Mouse (Mus musculus) Patski (cell line): ENCODE results near the gene Cacna2d2. TPM values are rescaled to one million over a fixed set of nuclear protein-coding genes. Genes with fewer than 3 reads are reported as not detected.

Experiments
- ATAC-seq: fragments of 100-300 bp; one replicate; pipeline ENCODE4 v1.8.0; 2021
- CTCF ChIA-PET: fragments of 350-600 bp; sonication (Branson Sonifier 250); formaldehyde crosslinking; loops from one replicate; lab custom pipeline; 2022; ENCODE audit warnings: inconsistent platforms; lab: Charles Lee
- POLR2A ChIA-PET: fragments of 350-600 bp; sonication (Branson Sonifier 250); formaldehyde crosslinking; loops from one replicate; lab custom pipeline; 2022; ENCODE audit warnings: antibody characterized with exemption, inconsistent platforms; lab: Charles Lee
- DNase-seq: peaks from one replicate; pipeline ENCODE4 v3.0.0-alpha.2; 2011; ENCODE audit warnings: low read depth, low spot score
- H3K27me3 ChIP-seq: fragments of 371-371 bp; one replicate; pipeline ENCODE4 v1.5.1; 2021
- CTCF ChIP-seq: fragments of 100-300 bp; IDR thresholded peaks from one replicate; pipeline ENCODE4 v1.5.1; 2021
- in situ Hi-C: fragments of 300-500 bp; cut with MboI; formaldehyde crosslinking; loops from 3 replicates; pipeline ENCODE4 v1.11.1; 2018; ENCODE audit warnings: low pct_unique_long_range_greater_than_20kb, mixed read lengths
- polyA plus RNA-seq: library from polyadenylated mRNA; unstranded; gene quantifications from one replicate; pipeline ENCODE4 v1.2.3, GENCODE M21; 2021

Gene Cacna2d2
- polyA plus RNA-seq, 1 experiment from 2014 or later, result 0.01 TPM

DNA sequence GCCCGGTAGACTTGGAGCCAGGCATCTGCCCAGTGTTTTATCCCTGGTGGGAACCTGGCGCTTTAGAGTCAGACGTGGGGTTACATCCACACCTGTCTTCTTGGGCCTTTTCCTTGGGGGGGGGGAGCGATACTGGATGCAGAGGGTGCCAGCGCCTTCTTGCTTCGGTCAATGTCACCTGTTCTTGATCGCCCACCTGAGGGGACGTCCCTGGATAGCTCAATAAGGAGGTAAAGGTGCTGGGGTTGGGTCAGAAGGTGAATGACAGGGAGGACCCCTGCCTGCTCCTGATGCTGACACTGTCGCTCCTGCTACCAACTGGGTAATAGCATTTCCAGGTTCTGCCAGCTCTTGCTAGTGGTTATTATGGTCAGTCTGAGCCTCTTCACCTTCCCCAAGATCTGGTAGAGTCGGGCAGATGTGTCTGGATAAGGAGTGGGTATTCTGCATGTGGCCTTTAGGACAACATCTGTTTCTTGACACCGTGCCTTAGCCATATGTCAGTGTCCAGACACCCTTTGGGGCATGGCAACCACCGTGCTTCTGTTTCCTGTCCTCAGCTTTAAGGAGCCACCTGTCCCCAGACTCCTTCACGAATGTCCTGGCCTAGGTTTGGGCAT is 1.4 kb downstream of the Cacna2d2 start:
- CTCF ChIA-PET, result no interaction called here
- peaks cover 42% of the 10 kb centered on the region for H3K27me3 ChIP-seq
- DNase-seq, result no peak
- in situ Hi-C loops, result no loop called here
- POLR2A ChIA-PET, result no interaction called here
- no peak for ATAC-seq
- TF ChIP-seq CTCF, result no peak

DNA sequence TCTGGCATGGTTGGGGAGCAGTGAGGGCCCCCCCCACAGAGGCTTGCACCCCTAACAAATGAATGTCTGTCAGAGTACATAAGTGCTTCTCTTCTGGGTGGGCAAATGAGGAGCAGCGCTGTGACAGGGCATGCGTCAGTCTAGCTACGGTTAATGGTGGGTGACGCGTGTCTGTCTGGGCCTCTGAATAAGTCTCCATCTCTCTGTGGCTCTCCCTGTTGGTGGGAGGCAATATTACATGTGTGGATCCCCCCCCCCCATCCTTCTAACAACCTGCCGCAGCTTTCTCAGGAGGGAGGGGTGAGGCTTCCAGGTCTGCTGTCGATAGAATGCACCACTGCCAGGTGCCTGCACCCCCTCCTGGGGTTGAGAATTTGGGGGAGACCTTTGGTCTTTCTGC is 3.7 kb downstream of the Cacna2d2 start:
- H3K27me3 ChIP-seq, result peaks cover 44% of the 10 kb centered on the region
- ChIA-PET POLR2A (no interaction called here), CTCF (no interaction called here)
- in situ Hi-C loops, result no loop called here
- no peak for TF ChIP-seq CTCF
- ATAC-seq (no peak), DNase-seq (no peak)

DNA sequence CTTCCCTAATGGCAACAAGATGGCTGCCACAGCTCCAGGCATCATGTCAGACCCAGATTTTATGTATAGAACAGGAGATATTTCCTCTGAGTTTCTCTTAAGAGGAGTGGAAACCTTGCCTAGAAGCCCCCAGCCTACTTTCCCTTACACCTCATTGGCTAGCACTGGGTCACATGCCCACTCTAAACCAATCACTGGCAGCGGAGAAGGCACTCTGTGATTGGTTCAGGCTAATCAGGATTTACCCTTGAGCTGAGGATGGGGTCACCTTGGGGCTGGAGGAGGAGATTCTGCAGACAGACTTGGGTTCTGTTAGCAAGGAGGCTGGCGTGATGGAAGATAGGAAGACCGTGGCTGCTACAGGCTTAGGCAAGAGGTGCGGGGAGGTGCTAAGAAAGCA is 10.0 kb downstream of the Cacna2d2 start:
- no peak for TF ChIP-seq CTCF
- CTCF ChIA-PET, result no interaction called here
- no peak for DNase-seq
- ATAC-seq, result no peak
- H3K27me3 ChIP-seq, result peaks cover 38% of the 10 kb centered on the region
- POLR2A ChIA-PET, result no interaction called here
- in situ Hi-C loops, result no loop called here

DNA sequence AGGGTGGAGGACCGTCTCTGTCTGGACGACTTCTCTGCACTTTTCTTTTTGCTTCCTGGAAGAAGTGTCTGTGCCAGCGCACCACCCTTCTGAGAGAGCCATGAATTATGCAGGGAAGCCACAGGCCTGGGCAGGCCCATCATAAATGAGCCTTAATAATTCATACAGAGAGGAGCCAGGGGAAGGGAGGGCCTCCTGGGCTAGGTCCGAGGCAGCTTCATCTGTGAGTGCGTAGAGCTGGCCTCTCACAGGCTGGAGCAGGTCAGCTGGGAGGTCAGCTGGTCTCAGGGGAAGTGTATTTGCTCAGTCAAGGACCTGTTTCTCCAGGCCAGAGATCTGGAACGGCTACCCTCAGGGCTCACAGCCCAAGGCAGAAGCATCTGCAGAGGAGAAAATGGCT is 17.7 kb downstream of the Cacna2d2 start:
- ChIA-PET POLR2A (no interaction called here), CTCF (no interaction called here)
- ATAC-seq (no peak), DNase-seq (no peak)
- TF ChIP-seq CTCF, result no peak
- H3K27me3 ChIP-seq, result peaks cover 33% of the 10 kb centered on the region
- in situ Hi-C loops, result no loop called here

DNA sequence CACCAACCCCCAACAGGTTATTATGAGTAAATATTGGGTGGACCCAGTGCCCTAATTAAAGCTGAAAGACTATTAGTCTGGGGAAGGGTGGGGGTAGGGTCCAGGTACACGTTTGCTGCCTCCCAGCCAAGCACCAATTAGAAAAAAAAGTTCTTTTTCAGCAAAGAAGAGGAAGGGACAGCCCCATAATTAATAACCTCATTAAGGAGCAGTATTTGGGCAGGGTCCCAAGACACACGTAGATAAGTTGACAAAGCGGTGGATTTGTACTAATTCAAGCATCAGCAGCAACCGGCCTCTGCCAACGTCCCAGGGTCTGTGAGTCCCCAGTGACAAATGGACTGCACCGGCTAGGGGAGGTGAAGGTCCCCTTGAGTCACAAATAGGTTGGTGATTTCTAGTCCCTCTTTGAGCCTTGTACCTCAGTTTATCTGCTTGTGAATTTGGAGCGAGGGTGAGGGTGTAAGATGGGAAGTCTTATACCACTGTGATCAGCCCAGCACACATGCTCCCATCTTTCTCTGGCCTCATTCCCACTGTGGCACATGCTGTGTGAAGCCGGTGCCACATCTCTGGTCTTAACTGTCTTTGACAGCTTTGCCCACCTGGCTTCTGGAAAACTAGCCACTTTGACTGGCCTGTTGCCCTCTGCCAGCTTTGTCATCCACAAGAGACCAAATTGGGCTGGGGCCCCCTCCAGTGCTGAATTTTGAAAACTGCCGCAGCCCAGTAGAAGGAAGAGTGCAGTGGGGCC is 20.3 kb downstream of the Cacna2d2 start:
- ChIA-PET CTCF (no interaction called here), POLR2A (no interaction called here)
- in situ Hi-C loops, result no loop called here
- H3K27me3 ChIP-seq, result peaks cover 41% of the 10 kb centered on the region
- DNase-seq (no peak), ATAC-seq (no peak)
- TF ChIP-seq CTCF, result no peak

DNA sequence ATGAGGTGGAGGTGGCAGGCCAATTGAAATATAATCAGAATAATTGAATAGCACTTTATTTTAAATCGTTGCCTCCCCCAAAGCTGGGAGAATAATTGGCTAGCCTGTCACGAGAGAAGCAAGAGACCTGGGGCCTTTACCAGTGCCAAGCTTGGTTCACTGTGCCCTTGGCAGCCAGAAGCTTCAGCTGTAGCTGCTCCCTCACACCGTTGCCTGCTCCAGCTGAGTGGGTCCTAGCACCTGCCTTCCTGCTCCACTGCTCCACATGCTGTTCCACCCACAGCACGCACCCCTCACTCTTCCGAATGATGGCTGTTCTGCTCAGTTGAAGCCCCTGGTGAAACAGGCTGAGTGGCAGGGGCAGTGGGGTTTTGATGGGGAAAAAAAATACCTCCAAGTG is 21.5 kb downstream of the Cacna2d2 start:
- DNase-seq (no peak), ATAC-seq (no peak)
- peaks cover 53% of the 10 kb centered on the region for H3K27me3 ChIP-seq
- no peak for TF ChIP-seq CTCF
- ChIA-PET CTCF (no interaction called here), POLR2A (no interaction called here)
- in situ Hi-C loops, result no loop called here

DNA sequence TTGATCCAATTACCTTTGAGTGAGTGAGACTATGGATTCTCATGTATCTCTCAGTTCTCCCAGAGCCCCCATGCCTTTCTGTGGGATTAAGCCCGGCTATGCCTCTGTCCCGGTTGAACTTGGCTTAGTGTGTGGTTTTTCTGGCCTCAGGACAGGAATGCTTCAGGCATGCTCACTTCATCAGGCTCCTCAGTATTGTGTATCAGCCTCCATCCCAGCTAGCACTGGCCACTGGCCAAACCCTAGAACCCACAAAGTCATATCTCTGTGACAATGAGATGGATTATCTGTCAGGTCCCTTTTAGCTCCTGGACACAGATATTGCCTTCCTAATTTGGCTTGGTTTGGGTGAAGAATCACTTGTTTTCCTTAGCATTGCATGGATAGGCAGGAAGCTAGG is 23.5 kb downstream of the Cacna2d2 start:
- ChIA-PET POLR2A (no interaction called here), CTCF (no interaction called here)
- TF ChIP-seq CTCF, result no peak
- in situ Hi-C loops, result no loop called here
- DNase-seq (no peak), ATAC-seq (no peak)
- H3K27me3 ChIP-seq, result peaks cover 49% of the 10 kb centered on the region

DNA sequence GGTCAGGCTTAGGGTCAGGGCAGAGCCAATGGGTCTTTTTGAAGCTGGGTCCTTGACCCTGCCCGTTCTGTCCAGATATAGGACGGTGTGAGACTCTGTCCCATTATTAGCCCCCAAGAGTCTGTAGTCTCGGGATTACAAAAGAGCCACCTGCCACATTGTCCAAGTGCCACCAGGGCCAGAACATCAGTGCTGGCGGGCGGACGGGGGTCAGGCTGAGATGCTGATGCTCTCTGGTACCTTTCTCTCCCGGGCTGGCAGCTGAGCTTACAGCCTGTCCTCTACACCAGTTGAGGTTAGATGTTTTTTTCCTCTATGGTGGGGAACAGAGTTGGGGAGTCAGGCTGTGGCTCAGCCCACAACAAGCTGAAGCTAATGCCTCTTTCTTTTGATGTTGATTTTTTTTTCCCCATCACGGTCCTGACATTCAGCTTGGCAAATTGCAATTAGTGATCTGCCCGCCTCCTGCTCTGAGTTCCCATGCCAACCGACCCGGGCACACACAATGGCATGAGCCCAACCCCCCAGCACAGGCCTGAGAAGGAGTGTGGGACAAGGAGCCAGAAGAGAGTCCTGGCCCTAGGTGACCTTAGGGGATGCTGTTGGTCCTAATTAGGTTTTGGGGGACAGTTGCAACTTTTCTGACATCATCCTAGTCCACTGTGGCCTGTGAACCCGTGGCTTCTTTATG is 25.2 kb downstream of the Cacna2d2 start:
- no peak for ATAC-seq
- in situ Hi-C loops, result no loop called here
- TF ChIP-seq CTCF, result no peak
- POLR2A ChIA-PET, result no interaction called here
- DNase-seq, result no peak
- CTCF ChIA-PET, result no interaction called here
- peaks cover 60% of the 10 kb centered on the region for H3K27me3 ChIP-seq

DNA sequence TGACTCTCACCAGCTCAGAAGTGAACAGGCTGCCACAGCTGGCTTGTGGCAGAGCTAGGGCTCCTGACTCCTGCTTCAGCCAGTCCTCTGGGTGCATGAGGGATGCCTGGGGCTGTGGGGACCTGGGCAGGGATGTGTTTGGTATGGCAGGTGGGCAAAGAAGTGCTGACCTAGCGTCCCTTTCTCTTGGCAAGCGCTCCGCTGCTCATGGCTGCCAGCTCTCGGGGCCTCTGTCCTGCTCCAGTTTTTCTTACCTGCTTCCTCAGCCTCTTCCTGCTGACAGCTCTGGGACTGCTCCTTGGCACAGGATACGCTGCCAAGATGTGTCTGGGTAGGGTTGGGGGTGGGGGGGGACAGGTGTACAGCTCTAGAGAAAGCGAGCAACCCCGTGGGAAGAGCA is 28.5 kb downstream of the Cacna2d2 start:
- H3K27me3 ChIP-seq, result peaks cover 61% of the 10 kb centered on the region
- POLR2A ChIA-PET, result no interaction called here
- no peak for DNase-seq
- no peak for ATAC-seq
- CTCF ChIA-PET, result no interaction called here
- in situ Hi-C loops, result no loop called here
- TF ChIP-seq CTCF, result no peak

DNA sequence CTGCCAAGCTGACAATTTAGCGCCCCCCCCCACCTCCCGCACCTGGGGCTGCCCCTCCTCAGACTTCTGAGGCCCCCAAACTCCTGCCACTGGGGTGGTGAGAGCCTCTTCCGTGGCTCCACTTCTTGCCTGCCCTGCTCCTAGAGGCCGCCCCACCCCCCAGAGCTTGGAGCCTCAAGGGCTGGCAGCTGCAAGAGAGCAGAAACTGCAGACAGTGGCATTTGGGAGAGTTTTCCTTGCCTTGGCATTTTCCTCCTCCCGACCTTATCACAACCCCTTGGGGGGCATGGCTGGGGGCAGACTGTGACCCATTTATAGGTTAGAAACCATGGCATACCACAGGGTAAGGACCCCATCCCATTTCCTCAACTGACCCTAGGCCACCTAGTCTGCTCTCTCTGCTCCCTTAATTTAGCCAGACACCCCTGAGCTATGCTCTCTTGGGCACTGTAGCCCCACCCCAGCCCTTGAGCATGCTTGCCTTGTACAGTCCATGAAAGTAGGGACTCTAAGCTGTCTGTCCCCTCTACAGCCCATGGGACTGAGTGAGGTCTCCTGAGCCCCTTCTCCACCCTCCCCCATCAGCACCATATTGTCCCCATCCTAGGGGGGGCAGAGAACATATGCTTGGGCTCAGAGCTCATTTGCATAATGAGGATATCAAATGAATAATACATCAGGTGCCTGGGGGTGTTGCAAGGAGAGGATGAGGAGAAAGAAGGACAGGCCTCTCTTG is 29.2 kb downstream of the Cacna2d2 start:
- TF ChIP-seq CTCF, result no peak
- peaks cover 63% of the 10 kb centered on the region for H3K27me3 ChIP-seq
- ChIA-PET CTCF (no interaction called here), POLR2A (no interaction called here)
- no peak for ATAC-seq
- no peak for DNase-seq
- in situ Hi-C loops, result no loop called here

DNA sequence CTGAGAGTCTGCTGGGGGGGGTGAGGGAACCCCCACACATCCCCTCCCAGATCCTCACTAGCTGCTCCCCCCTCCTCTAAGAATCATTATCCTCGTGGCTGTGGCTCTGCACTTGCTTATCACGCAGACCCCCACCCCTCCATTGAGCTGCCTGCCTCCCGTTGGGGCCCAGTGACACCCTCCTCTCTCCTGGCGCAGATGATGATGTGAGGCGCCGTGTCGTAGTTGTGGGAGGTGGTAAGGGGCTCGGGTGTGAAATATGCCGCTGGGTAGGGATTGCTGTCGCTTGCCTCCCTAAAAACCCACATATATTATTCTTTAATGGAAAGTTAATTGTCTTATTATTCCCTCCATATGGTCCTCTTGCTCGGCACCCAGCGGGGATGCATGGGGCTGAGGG is 31.0 kb downstream of the Cacna2d2 start:
- no peak for DNase-seq
- TF ChIP-seq CTCF, result no peak
- in situ Hi-C loops, result no loop called here
- ATAC-seq, result no peak
- peaks cover 59% of the 10 kb centered on the region for H3K27me3 ChIP-seq
- ChIA-PET CTCF (no interaction called here), POLR2A (no interaction called here)
